Mouse (Mus musculus) urinary bladder, adult 18-20 months (tissue): ENCODE data around the gene Dnah8.

ENCODE experiments used
- DNase-seq, 2 experiments: peaks; one replicate each; pipeline ENCODE4 v3.0.0; 2022; ENCODE audit warnings: low spot score in 2 of 2, mixed read lengths in 2 of 2

Gene Dnah8

DNA sequence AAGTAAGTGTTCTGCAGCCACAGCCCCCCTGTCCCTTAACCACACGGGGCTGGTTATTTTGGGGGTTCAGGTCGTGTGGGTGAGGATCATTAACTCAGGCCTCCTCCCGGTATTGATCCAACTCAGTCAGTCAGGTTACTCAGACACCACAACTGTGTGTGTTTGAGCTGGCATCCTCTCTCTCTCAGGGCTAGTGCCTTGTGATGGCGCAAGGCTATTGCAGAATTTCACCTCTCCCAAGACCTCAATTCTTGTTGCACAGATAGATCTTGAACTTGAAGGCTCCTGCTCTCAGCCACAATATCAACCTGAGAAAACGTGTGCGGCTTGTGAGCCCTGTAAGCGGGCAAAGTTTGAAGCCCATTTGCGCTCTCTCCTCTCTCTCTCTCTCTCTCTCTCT, 38.0 kb downstream of the Dnah8 start:
- no peak for DNase-seq

DNA sequence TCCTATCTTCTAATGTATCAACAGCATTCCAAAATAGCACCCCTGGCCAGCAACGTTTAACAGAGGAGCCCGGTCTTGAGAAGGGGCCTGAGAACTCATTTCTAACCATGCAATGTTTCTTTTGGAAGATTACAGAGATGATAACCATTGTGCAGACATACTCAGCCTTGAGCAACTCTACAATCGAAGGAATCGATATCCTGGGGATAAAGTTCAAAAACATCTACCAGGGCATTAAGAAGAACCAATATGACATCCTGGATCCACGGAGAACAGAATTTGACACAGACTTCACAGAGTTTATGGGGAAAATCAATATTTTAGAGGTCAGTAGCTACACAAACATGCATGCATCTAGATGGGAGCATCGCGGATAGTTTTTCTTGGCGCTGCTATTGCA, 39.0 kb downstream of the Dnah8 start:
- DNase-seq: no peak

DNA sequence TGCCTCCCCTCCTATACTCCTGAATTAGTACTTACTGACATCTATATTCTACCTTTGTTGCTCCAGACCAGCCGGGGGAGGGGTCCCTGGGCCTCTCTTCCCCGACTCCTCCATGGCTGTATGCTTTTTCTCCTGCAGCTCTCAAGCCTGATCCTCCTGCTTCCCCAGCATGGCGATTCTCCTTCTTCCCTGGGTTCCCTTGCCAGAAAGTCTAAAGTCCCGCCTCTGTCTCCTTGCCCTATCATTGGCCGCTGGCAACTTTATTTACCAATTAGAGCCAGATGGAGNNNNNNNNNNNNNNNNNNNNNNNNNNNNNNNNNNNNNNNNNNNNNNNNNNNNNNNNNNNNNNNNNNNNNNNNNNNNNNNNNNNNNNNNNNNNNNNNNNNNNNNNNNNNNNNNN, 40.7 kb downstream of the Dnah8 start:
- no peak for DNase-seq

DNA sequence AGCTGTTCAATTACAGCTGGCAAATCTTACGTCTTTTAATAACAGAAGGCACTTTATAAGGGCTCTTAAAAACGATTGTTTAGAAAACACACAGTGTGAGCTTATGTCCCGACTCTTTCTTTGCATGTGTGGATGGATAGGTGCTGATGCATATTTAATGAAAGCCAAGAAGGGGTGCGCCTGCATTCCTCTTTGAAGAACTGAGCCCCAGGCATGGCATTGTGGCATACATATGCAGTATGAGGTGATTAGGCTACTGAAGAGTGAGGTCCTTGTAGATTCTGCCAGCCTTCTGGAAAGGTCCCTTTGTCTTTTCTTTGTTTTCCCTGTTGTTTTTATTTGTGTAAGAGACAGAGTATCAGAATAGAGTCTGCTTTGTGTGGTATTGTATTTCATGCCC, 48.4 kb downstream of the Dnah8 start:
- no peak for DNase-seq

DNA sequence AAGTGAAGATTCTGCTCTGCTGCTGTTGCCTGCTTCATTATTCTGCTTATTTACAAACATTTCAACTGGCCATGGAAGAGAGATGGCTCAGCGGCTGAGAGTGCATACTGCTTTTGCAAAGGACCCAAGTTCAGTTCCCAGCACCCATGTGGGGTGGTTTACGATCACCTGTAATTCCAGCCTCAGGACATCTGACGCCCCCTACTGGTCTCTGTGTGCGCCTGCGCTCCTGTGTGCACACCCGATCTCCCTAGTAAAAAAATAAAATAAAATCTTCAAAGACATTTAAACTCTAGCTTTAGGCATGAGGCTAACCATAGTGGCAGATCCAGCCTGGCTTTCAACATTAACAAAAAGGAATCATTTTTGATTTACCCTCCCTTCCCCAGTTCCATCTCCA, 48.9 kb downstream of the Dnah8 start:
- no peak for DNase-seq

DNA sequence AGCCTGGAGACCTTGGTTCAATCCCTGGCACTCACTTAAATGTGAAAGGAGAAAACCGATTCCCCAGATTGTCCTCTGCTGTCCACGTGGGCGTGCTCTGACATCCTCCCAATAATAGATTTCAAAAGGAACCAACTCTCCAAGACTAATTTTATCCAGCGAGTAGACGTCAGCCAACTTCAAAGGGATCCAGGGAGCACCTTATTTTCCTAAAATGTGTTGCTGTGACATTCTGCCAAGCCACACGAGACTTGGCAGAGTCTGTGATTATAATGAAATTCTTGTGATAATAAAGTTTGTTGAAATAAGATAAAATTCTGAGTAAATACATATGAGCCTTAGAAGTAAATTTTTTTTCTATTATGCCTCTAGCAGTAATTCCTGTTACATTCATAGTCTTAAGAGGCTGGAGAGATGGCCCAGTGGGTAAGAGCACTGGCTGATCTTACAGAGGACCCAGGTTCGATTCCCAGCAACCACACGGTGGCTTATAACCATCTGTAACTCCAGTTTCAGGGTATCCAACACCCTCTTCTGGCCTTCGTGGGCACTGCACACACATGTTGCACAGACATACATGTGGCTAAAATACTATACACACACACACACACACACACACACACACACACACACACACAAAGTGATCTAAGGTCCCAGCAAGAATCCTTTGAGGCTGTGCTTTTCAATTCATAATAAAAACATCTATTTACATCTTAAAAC, 51.0 kb downstream of the Dnah8 start:
- DNase-seq: no peak

DNA sequence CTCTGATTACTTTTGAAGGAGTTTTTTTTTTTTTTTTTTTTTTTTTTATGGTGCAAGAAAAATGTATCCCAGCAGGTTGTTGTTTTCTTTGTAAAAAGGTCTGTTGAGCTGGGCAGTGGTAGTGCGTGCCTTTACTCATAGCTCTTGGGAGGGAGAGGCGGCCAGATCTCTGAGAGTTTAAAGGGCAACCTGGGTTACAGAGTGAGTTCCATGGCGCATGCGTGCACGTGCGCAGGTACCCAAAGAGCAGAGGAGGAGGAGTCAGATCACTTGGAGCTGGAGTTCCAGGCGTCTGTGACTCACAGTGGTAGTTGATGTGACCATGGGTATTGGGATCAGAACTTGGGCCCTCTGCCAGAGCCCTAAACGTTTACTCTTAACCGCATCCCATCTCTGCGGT, 54.4 kb downstream of the Dnah8 start:
- no peak for DNase-seq

DNA sequence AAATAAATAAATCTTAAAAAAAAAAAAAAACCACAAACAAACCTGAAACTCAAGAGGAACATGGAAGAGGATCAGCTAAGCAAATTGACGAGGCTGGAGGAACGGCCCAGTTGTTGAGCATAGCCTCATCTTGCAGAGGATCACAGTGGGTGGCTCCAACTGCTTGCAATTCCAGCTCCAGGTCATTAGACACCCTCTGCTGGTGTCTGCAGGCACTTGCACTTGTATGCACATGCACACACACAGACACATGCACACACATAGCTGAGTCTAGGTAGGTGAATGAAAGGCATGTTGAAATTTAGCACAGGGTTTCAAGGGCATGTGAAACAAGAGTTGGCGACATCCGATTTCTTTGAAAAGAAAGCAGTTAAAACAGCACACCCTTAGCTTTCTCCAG, 55.5 kb downstream of the Dnah8 start:
- no peak for DNase-seq

DNA sequence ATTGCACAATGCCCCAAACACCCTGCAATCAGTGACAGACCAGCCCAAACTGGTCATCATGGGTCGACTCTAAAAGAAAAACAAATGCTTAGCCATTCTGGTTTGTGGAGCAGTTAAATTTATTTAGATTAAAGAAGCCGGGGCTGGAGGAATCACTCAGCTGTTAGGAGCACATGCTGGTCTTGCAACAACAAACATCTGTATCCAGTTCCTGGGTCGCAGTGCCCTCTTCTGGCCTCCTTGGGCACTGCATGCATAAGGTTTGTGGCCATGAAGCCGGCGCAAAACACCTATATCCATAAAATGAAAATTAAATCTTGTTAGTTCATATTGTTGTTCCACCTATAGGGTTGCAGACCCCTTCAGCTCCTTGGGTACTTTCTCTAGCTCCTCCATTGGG, 57.5 kb downstream of the Dnah8 start:
- DNase-seq: peak; percentile 18 to 64

DNA sequence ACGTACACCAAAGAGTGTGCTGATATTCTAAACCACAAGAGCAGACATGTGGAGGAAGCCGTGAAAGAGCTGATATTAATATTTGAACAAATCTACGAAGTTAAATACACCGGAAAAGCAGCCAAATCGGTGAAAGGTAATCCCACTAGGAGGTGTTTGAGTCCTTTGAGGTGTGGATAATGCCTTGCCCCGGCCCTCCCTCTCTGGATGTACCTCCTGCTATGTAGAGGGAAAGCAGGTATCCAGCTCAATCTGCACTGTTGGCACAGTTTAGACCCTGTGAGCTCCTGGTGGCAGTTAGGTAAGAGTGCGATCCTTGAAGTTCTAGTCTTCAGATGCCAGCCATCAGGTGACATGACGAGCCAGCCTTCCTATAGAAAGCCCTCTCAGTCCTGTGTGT, 66.0 kb downstream of the Dnah8 start:
- no peak for DNase-seq

DNA sequence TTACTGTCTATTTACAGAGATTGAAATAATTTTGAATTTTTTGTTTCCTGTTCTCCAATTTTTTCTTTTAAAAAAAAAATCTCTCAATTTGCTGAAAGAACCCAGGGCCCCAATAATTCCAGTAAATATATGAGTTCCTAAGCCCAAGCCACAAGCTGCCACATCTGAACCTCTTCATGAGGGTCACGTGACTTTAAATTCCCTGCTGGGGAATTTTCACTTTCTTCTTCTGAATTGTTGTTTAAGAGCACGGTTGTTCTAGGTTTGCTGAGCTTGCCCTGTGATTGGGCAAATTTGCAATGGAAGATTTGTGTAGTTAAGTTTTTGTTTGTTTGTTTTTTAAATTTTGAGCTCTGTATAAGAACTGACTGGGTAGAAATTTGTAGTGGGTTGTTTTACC, 67.3 kb downstream of the Dnah8 start:
- DNase-seq: no peak

DNA sequence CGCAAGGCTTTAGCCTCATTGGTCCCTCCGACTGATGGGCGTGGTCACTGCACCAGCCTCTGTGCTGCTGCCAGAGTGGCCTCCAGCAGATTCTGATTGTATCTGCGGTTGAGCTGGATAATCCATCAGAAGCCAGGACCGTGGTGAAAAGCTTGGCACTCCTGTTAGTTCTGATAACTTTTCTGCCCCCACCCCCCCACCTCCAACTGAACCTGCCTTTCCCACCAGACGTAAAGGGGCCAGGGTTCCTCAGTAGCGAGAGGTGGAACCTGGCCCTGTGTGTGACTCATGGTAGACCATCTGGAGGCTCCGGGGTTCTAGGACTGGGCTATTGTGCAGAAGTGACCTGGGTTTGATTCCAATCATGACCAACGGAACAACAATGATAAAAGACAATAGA, 70.1 kb downstream of the Dnah8 start:
- no peak for DNase-seq

DNA sequence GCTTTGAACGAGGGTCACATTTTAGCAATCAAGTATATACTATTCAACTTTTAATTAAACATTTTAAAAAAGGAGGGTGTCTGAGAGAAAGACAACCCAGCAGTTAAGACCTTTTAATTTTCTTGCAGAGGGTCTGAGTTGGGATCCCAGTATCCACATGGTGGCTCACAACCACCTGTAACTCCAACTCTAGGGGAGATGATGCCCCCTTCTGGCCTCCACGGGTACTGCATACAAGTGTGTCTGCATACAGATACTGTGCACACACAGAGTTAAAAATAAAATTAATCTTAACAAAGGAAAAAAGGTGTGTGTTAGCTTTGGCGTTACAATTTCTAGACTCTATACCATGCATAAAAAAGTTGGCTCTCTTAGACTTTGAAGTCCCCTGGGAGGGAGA, 90.6 kb downstream of the Dnah8 start:
- no peak for DNase-seq

DNA sequence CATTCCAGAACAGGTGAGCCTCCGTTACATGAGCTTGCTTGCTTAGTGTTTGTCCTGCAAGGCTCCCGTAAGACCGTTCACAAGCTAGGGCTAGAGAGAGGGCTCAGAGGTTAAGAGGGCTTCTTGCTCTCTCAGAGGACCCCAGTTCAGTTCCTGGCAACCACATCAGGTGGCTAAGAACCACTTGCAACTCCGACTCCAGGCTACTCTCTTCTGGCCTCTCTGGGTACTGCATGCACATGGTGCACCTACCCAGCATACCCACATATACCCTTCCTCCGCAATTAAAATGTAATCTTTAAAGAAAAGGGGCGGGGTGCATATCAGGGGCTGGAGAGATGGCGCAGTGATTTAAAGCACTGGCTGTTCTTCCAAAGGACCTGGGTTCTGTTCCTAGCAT, 94.0 kb downstream of the Dnah8 start:
- DNase-seq: no peak

DNA sequence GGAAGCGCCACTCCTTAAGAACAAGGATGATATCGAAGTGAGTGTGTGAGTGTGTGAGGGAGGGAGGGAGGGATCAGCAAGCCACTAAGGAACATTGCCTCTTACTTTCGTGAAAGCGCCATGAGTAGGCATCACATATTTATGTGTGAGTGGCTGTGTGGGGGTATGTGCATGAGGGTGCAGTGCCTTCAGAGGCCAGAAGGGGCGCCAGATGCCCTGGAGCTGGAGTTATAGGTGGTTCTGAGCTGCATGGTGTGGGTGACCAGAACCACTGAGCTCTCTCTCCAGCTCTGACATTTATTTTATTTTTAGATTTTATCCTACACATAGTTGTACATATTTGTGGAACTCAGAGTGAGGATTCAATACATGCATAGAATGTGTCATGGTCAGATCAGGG, 94.9 kb downstream of the Dnah8 start:
- DNase-seq: no peak

DNA sequence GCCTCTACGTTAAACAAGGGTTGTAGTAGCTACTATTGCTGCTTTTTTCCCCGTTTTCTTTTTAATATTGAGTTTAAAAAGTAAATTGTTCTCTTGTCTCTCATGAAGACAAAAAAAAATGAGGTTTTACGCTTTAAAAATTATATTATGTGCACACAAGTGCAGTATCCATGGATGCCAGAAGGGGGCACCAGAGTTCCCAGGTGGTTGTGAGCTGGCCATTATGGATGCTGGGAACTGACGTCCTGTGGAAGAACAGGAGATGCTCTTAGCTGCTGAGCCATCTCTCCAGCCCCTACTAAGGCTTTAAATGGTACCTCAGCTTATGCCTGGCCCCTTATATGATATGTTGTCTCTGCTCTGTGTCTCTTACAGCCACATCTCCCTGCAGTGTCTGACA, 103.6 kb downstream of the Dnah8 start:
- no peak for DNase-seq

DNA sequence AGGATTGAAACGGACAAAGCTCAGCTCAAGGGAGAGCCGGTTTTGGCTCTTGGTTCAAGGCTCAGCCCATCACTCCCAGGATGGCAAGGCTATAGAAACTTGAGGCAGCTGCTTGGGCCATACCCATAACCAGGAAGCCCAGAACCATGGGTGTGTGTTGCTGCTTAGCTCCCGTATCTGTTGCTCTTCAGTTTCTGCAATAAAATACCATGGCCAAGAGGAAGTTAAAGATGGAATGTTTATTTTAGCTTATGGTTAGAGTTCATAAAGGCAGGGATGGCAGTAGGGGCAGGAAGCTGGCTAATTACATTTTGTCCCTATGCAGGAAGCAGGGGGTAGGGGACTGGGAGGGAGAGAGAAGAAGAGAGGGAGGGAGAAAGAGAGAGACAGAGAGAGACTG, 108.6 kb downstream of the Dnah8 start:
- no peak for DNase-seq

DNA sequence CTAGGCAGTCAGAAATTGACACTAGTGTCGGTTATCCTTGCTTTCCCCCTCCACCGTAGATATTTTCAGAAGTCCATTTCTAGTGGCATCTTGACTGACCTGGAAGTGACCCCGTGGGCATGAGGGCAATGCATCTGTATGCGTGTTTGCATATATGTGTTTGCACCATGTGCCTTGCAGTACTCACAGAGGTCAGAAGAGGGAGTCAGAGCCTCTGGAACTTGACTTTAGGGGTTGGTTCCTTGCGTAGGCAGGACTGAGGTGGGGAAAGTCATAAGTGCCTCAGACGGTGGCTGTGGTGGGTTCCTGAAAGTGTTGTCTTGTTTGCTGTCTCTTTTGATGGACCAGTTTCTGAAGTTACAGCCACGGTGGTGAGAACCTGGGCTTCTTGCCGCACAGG, 110.6 kb downstream of the Dnah8 start:
- no peak for DNase-seq

DNA sequence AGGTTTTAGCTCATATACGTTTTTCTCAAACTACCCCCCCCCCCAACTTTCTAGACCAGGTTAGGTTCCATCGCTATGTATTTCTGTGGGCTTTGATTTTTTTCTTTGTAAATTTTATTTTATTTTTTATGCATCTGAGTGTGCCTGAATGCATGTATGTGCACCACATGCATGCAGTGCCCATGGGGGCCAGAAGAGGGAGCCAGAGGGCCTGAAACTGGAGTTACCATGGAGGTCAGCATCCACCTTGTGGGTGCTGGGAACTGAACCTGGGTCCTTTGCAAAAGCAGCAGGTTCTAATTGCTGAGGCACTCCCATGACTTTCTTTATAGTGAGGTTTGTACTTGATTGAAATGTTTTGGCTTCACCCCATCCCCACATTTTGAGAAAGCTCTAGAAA, 111.3 kb downstream of the Dnah8 start:
- DNase-seq: no peak

DNA sequence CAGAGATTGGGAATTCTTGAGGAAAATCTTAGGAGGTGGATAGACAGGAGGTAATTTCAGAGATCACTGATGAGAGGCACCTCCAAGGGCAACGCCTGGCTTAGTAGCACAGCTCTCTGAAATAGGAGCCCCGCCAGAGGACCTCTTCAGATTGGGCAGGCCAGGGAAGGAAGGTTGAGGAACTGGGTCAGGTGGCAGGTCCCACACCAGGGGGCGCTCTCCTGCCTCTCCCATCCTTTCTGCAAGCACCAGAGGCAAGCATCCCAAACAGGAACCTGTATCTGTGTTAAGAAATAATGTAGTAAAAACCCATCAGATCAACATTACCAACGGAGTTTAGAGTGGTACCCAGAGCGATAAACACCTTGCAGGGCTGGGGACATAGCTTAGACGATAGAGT, 113.6 kb downstream of the Dnah8 start:
- DNase-seq: peak in 1 of 2 experiments; percentile 44

DNA sequence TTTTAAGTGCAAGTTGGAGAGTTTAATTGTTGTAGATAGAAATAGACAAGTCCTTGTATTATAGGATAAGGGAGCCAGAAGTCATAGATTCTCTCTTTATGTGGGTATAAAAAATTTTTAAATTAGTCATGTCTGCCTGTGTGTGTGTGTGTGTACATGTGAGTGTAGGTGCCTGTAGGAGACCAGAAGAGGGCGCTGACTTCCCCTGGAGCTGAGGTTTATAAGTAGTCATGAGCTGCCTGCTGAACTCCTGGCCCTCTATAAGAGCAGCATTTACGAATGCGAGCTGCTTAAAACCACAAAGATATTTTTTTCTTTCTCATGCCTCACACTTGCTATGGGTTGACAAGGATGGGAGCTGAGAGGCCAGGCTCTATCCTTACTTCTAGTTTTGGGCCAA, 115.6 kb downstream of the Dnah8 start:
- DNase-seq: no peak

DNA sequence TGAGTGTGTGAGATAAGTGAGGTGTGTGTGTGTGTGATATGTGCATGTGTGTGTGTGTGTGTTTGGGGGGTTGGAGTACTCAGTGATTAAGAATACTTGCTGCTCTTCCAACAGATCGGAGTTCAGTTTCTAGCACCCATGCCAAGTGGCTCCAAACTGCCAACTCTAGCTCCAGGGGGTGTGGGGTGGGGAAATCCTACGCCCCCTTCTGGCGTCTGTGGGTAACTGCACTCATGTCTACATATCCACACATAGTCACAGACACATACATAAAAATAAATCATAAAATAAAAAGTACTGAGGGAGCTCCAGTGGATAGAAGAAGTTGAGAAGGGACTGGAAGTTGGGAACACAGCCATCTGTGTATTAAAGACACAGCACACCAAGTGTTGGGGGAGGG, 119.8 kb downstream of the Dnah8 start:
- no peak for DNase-seq

DNA sequence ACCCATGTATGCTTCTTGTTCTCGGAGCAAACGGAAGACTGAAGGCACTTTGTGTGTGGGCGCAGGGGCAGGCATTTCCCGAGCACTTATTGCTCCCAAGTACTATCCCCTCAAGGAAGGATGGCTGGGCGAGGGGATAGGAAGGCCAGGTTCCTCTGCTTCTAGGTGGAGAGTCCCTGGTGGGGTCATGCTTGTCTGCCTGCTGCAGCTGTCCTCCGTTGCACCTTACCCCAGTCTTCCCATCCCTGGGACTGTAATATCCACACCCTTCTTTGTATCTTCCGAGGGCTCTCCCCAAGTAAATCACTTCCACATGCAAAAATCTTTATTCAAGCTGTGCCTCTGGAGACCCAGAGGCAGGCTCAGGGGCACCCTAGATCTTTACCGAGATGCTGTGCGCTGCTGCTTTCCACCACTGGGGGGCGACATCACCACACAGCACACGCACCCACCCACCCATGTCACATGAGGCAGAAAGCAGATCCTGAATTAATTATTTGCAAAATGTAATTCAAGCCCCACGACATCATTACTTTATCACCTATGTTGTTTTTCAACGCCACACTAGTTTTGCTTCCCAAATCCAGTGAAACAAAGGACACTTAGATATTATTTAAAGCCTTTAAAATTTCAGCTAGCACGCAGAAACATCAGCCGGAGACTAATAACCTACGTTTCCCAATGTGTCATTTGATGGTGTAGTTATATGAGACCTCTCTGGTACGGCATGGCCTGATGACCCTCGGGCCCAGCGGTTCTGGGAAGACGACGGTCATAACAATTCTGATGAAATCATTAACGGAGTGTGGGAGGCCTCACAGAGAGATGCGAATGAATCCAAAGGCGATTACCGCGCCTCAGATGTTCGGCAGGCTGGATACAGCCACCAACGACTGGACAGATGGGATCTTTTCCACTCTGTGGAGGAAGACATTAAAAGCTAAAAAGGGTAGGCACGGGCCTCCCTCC, 122.2 kb downstream of the Dnah8 start:
- DNase-seq: peak in 1 of 2 experiments; percentile 43
